Mouse (Mus musculus): ENCODE measurements around the gene Mcm6. TPM values are rescaled to one million over a fixed set of nuclear protein-coding genes. Genes with fewer than 3 reads are reported as not detected.

The Mcm6 gene
- polyA plus RNA-seq, 1 experiment, result 7.4 TPM

- no peak overlapping the region for H3K4me3 ChIP-seq (ENCODE audit: insufficient read depth, low read length)
- TF ChIP-seq POLR2A (IDR thresholded peaks at IDR 0.05; ENCODE audit: extremely low read depth, insufficient read depth, low read length) (no peak), CTCF (IDR thresholded peaks at IDR 0.05; ENCODE audit: extremely low read depth, insufficient read depth, low read length) (no peak)
- H3K27ac ChIP-seq (ENCODE audit: insufficient read depth, low read length), result no peak overlapping the region
- H3K4me1 ChIP-seq (ENCODE audit: control insufficient read depth, insufficient read depth, low read length), result no peaks in the 10 kb centered on the region
Measured at GRCm38 (mm10) chr1:128303900-128304299, 55.6 kb downstream of the Mcm6 start.

GRCm38 (mm10) chr1:128295717-128296528, 63.5 kb downstream of the Mcm6 start:
- no peak for TF ChIP-seq POLR2A (IDR thresholded peaks at IDR 0.05; ENCODE audit: extremely low read depth, insufficient read depth, low read length)
- no peak for TF ChIP-seq CTCF (IDR thresholded peaks at IDR 0.05; ENCODE audit: extremely low read depth, insufficient read depth, low read length)
- H3K27ac ChIP-seq (ENCODE audit: insufficient read depth, low read length), result no peak overlapping the region
- H3K4me3 ChIP-seq (ENCODE audit: insufficient read depth, low read length), result no peak overlapping the region

GRCm38 (mm10) chr1:128295296-128295695, 64.2 kb downstream of the Mcm6 start:
- Histone ChIP-seq H3K4me1 (ENCODE audit: control insufficient read depth, insufficient read depth, low read length) (no peaks in the 10 kb centered on the region), H3K4me3 (ENCODE audit: insufficient read depth, low read length) (no peak overlapping the region), H3K27ac (ENCODE audit: insufficient read depth, low read length) (no peak overlapping the region)
- TF ChIP-seq CTCF (IDR thresholded peaks at IDR 0.05; ENCODE audit: extremely low read depth, insufficient read depth, low read length) (no peak), POLR2A (IDR thresholded peaks at IDR 0.05; ENCODE audit: extremely low read depth, insufficient read depth, low read length) (no peak)

More at GRCm38 (mm10) chr1:128295717-128296528, 63.5 kb downstream of the Mcm6 start:
- H3K4me1 ChIP-seq (ENCODE audit: control insufficient read depth, insufficient read depth, low read length), result no peaks in the 10 kb centered on the region

- TF ChIP-seq CTCF (IDR thresholded peaks at IDR 0.05; ENCODE audit: extremely low read depth, insufficient read depth, low read length) (no peak), POLR2A (IDR thresholded peaks at IDR 0.05; ENCODE audit: extremely low read depth, insufficient read depth, low read length) (no peak)
- no peak overlapping the region for H3K4me3 ChIP-seq (ENCODE audit: insufficient read depth, low read length)
- no peak overlapping the region for H3K27ac ChIP-seq (ENCODE audit: insufficient read depth, low read length)
- no peaks in the 10 kb centered on the region for H3K4me1 ChIP-seq (ENCODE audit: control insufficient read depth, insufficient read depth, low read length)
Measured at GRCm38 (mm10) chr1:128293524-128293923, 65.9 kb downstream of the Mcm6 start.

GRCm38 (mm10) chr1:128290295-128290694, 69.2 kb downstream of the Mcm6 start:
- Histone ChIP-seq H3K4me1 (ENCODE audit: control insufficient read depth, insufficient read depth, low read length) (no peaks in the 10 kb centered on the region), H3K4me3 (ENCODE audit: insufficient read depth, low read length) (no peak overlapping the region), H3K27ac (ENCODE audit: insufficient read depth, low read length) (no peak overlapping the region)
- no peak for TF ChIP-seq POLR2A (IDR thresholded peaks at IDR 0.05; ENCODE audit: extremely low read depth, insufficient read depth, low read length)
- no peak for TF ChIP-seq CTCF (IDR thresholded peaks at IDR 0.05; ENCODE audit: extremely low read depth, insufficient read depth, low read length)

GRCm38 (mm10) chr1:128285136-128285535, 74.3 kb downstream of the Mcm6 start:
- Histone ChIP-seq H3K4me1 (ENCODE audit: control insufficient read depth, insufficient read depth, low read length) (no peaks in the 10 kb centered on the region), H3K4me3 (ENCODE audit: insufficient read depth, low read length) (no peak overlapping the region), H3K27ac (ENCODE audit: insufficient read depth, low read length) (no peak overlapping the region)
- TF ChIP-seq CTCF (IDR thresholded peaks at IDR 0.05; ENCODE audit: extremely low read depth, insufficient read depth, low read length), result no peak
- no peak for TF ChIP-seq POLR2A (IDR thresholded peaks at IDR 0.05; ENCODE audit: extremely low read depth, insufficient read depth, low read length)

GRCm38 (mm10) chr1:128284157-128284690, 75.2 kb downstream of the Mcm6 start:
- H3K27ac ChIP-seq (ENCODE audit: insufficient read depth, low read length), result no peak overlapping the region
- TF ChIP-seq CTCF (IDR thresholded peaks at IDR 0.05; ENCODE audit: extremely low read depth, insufficient read depth, low read length) (no peak), POLR2A (IDR thresholded peaks at IDR 0.05; ENCODE audit: extremely low read depth, insufficient read depth, low read length) (no peak)
- H3K4me3 ChIP-seq (ENCODE audit: insufficient read depth, low read length), result no peak overlapping the region
- H3K4me1 ChIP-seq (ENCODE audit: control insufficient read depth, insufficient read depth, low read length), result no peaks in the 10 kb centered on the region

- TF ChIP-seq CTCF (IDR thresholded peaks at IDR 0.05; ENCODE audit: extremely low read depth, insufficient read depth, low read length), result no peak
- TF ChIP-seq POLR2A (IDR thresholded peaks at IDR 0.05; ENCODE audit: extremely low read depth, insufficient read depth, low read length), result no peak
- H3K27ac ChIP-seq (ENCODE audit: insufficient read depth, low read length), result no peak overlapping the region
- H3K4me3 ChIP-seq (ENCODE audit: insufficient read depth, low read length), result no peak overlapping the region
- H3K4me1 ChIP-seq (ENCODE audit: control insufficient read depth, insufficient read depth, low read length), result no peaks in the 10 kb centered on the region
Measured at GRCm38 (mm10) chr1:128282924-128283323, 76.5 kb downstream of the Mcm6 start.

- Histone ChIP-seq H3K27ac (ENCODE audit: insufficient read depth, low read length) (no peak overlapping the region), H3K4me3 (ENCODE audit: insufficient read depth, low read length) (no peak overlapping the region), H3K4me1 (ENCODE audit: control insufficient read depth, insufficient read depth, low read length) (no peaks in the 10 kb centered on the region)
- TF ChIP-seq CTCF (IDR thresholded peaks at IDR 0.05; ENCODE audit: extremely low read depth, insufficient read depth, low read length), result no peak
- TF ChIP-seq POLR2A (IDR thresholded peaks at IDR 0.05; ENCODE audit: extremely low read depth, insufficient read depth, low read length), result no peak
Measured at GRCm38 (mm10) chr1:128281753-128282152, 77.7 kb downstream of the Mcm6 start.

Other genes starting within 250 kb of the Mcm6 start
- 38.2 and 40.5 TPM in 2 replicates for gene Ubxn4, start 115.7 kb downstream of the Mcm6 start, polyA plus RNA-seq (2012; rRNA removed)
- gene Lct, start 31.3 kb downstream of the Mcm6 start, polyA plus RNA-seq (2012; rRNA removed), result 0.63 and 3.3 TPM in 2 replicates
- gene Dars, start 57.7 kb upstream of the Mcm6 start, polyA plus RNA-seq (2012; rRNA removed), result 42.1 and 43.3 TPM in 2 replicates
- 3.0 and 3.2 TPM in 2 replicates for gene Cxcr4, start 232.6 kb upstream of the Mcm6 start, polyA plus RNA-seq (2012; rRNA removed)

All from cortical plate, adult 2 months (tissue).